In the genomic region with DNA sequence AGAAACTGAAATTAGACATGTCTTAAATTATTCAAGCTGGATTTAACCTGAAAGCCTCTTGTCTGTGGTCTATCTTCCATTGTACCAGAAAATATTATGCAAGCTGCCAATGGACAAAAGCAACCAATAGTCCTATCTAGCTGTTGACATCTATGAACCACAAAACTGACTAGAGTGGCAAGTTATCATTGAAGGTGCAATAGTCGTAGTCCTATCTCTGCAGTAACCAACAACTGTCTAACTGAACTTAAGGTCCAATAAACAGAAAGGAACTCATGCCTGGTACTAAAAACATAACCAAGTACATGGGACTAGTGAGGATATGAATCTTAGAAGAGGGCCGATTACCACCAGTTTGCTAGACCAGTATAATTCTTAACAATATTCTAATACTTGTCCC, we compare ENCODE assay signal across 29 mouse cellular contexts. TPM values are rescaled to one million over a fixed set of nuclear protein-coding genes. Genes with fewer than 3 reads are reported as not detected.
DNase-seq lines count a peak whose midpoint lies in the region; ATAC-seq and TF ChIP-seq lines count a peak whose summit lies in the region.
"Had no signal": no experiment of that assay in that cellular context is flagged by ENCODE, and none has a peak within 500 bp of the region (broad histone marks: within the 10 kb centered on the region; RNA-seq: fewer than 3 reads in every experiment).

No protein-coding gene starts in this region.

- no peaks in the 10 kb centered on the region for H3K27me3 ChIP-seq in liver, embryonic 14.5 days (ENCODE audit: control insufficient read depth, insufficient read depth, low read length)
- no peaks in the 10 kb centered on the region for H3K27me3 ChIP-seq in liver, embryonic 11.5 days (replicated peaks; ENCODE audit: control insufficient read depth, insufficient read depth, low read length)
- H3K27me3 ChIP-seq in midbrain, embryonic 15.5 days (replicated peaks), result no peaks in the 10 kb centered on the region
- H3K27me3 ChIP-seq: CH12.LX; embryonic facial prominence, embryonic 13.5 days; embryonic facial prominence, embryonic 15.5 days; forebrain, embryonic 12.5 days had no signal

- H3K36me3 ChIP-seq in liver, embryonic 14.5 days (replicated peaks; ENCODE audit: control insufficient read depth, insufficient read depth, low read depth), result no peaks in the 10 kb centered on the region
- H3K36me3 ChIP-seq in liver, embryonic 11.5 days (ENCODE audit: control insufficient read depth, insufficient read depth, low read length), result no peaks in the 10 kb centered on the region
- no peaks in the 10 kb centered on the region for H3K36me3 ChIP-seq in midbrain, embryonic 15.5 days (replicated peaks)
- H3K36me3 ChIP-seq: embryonic facial prominence, embryonic 13.5 days; embryonic facial prominence, embryonic 15.5 days; forebrain, embryonic 10.5 days; forebrain, embryonic 12.5 days; G1E had no signal

- ATAC-seq in liver, embryonic 14.5 days (ENCODE audit: insufficient read depth), result peak; percentile 23; the same call in 1 of the 2 replicates
- ATAC-seq in liver, embryonic 11.5 days (replicated peaks; ENCODE audit: low FRiP score), result no peak
- 0 out of 2 replicates have a peak, but pooled peaks have one; percentile 26 for ATAC-seq in megakaryocyte progenitor cell, adult 5-6 weeks (replicated peaks; ENCODE audit: poor library complexity)
- no peak for ATAC-seq in midbrain, embryonic 15.5 days (replicated peaks)
- ATAC-seq: CD4-positive, CD25-positive, alpha-beta regulatory T cell, adult 4 months; forebrain, embryonic 14.5 days; forebrain, embryonic 16.5 days had no signal

- H3K4me1 ChIP-seq in liver, embryonic 14.5 days (replicated peaks; ENCODE audit: control insufficient read depth in 2 of 2, insufficient read depth in 2 of 2, low read length in 1 of 2), result no peaks in the 10 kb centered on the region; a peak in 2 of 4 replicates
- no peaks in the 10 kb centered on the region for H3K4me1 ChIP-seq in liver, embryonic 11.5 days (replicated peaks; ENCODE audit: control insufficient read depth, insufficient read depth, low read length)
- H3K4me1 ChIP-seq in midbrain, embryonic 15.5 days, result no peaks in the 10 kb centered on the region
- H3K4me1 ChIP-seq: embryonic facial prominence, embryonic 13.5 days; embryonic facial prominence, embryonic 15.5 days; forebrain, embryonic 10.5 days; forebrain, embryonic 12.5 days had no signal

- no peak overlapping the region for H3K4me3 ChIP-seq in liver, embryonic 14.5 days (ENCODE audit: insufficient read depth in 1 of 2, low read depth in 2 of 2, low read length in 2 of 2)
- H3K4me3 ChIP-seq in liver, embryonic 11.5 days (ENCODE audit: low read depth, low read length), result no peak overlapping the region
- H3K4me3 ChIP-seq in midbrain, embryonic 15.5 days, result no peak overlapping the region
- H3K4me3 ChIP-seq: embryonic facial prominence, embryonic 13.5 days; embryonic facial prominence, embryonic 15.5 days; erythroblast, embryonic 14.5 days; forebrain, embryonic 10.5 days; forebrain, embryonic 12.5 days had no signal

- no peak for DNase-seq in liver, embryonic 14.5 days (ENCODE audit: low read depth in 3 of 3, low spot score in 3 of 3)
- no peak for DNase-seq in liver, embryonic 11.5 days (ENCODE audit: low spot score)
- DNase-seq in B cell, adult 2 months, result no peak
- DNase-seq: adrenal gland, adult 2 months; adrenal gland, postnatal 10 days; adrenal gland, postnatal 25 days; cerebellum, adult 11 months; cerebellum, adult 18-20 months; cerebellum, adult 8-10 months; cerebellum, adult 9-11 months; cerebellum, postnatal 14 days; cerebellum, postnatal 36 days; embryo, embryonic 11 days had no signal

- H3K9ac ChIP-seq in liver, embryonic 14.5 days (replicated peaks), result no peak overlapping the region
- H3K9ac ChIP-seq in liver, embryonic 11.5 days (ENCODE audit: low read depth, low read length), result no peak overlapping the region
- H3K9ac ChIP-seq in midbrain, embryonic 15.5 days, result no peak overlapping the region
- H3K9ac ChIP-seq: embryonic facial prominence, embryonic 13.5 days; embryonic facial prominence, embryonic 15.5 days; forebrain, embryonic 12.5 days had no signal

- H3K9me3 ChIP-seq in liver, embryonic 14.5 days (ENCODE audit: control insufficient read depth, low read length), result no peaks in the 10 kb centered on the region
- no peaks in the 10 kb centered on the region for H3K9me3 ChIP-seq in liver, embryonic 11.5 days (ENCODE audit: control insufficient read depth, low read length)
- no peaks in the 10 kb centered on the region for H3K9me3 ChIP-seq in midbrain, embryonic 15.5 days
- H3K9me3 ChIP-seq: embryonic facial prominence, embryonic 13.5 days; embryonic facial prominence, embryonic 15.5 days; forebrain, embryonic 10.5 days; forebrain, embryonic 12.5 days; G1E had no signal

- TF ChIP-seq EP300 in liver, embryonic 14.5 days (IDR thresholded peaks at IDR 0.05; ENCODE audit: low read depth), result no peak

- H3K4me2 ChIP-seq in liver, embryonic 14.5 days (ENCODE audit: low read depth), result no peak overlapping the region
- H3K4me2 ChIP-seq in liver, embryonic 11.5 days, result no peak overlapping the region
- no peak overlapping the region for H3K4me2 ChIP-seq in midbrain, embryonic 15.5 days
- H3K4me2 ChIP-seq: embryonic facial prominence, embryonic 13.5 days; embryonic facial prominence, embryonic 15.5 days; forebrain, embryonic 12.5 days had no signal

- TF ChIP-seq CTCF in liver, embryonic 14.5 days (IDR thresholded peaks at IDR 0.05; ENCODE audit: low read depth), result no peak

- H3K27ac ChIP-seq in liver, embryonic 14.5 days, result no peak overlapping the region
- no peak overlapping the region for H3K27ac ChIP-seq in liver, embryonic 11.5 days (ENCODE audit: low read depth, low read length)
- H3K27ac ChIP-seq in midbrain, embryonic 15.5 days, result no peak overlapping the region
- H3K27ac ChIP-seq: embryonic facial prominence, embryonic 13.5 days; embryonic facial prominence, embryonic 15.5 days; forebrain, embryonic 10.5 days; forebrain, embryonic 12.5 days had no signal

- 42% methylated on average over 2 of the region's 2 CpGs for WGBS in liver, embryonic 14.5 days (ENCODE audit: insufficient replicate concordance)
- 64% methylated on average over 2 of the region's 2 CpGs for WGBS in liver, embryonic 11.5 days
- WGBS in midbrain, embryonic 15.5 days, result 92% methylated on average over 2 of the region's 2 CpGs

RNA-seq across cellular contexts. Expression of a gene that starts 4.0 kb away (rescaled TPM):
- 0.27 and 0.31 TPM in 2 replicates for polyA plus RNA-seq in liver, embryonic 14.5 days (2012; rRNA removed)
- 0.05 and 0.11 TPM in 2 replicates for polyA plus RNA-seq in liver, embryonic 14.5 days (2014; fragmentation: Nextera tagmentation; extraction: Ambion mirVana)
- 0.07 TPM in 1 of 2 replicates, not detected in the other for polyA plus RNA-seq in liver, embryonic 11.5 days (2014; fragmentation: Nextera tagmentation; extraction: Ambion mirVana)
- total RNA-seq in megakaryocyte progenitor cell, adult 5-6 weeks (2015), result 0.10 TPM in 1 of 2 replicates, not detected in the other
- total RNA-seq in megakaryocyte progenitor cell, adult 5-6 weeks (2017), result not detected in 2 replicates
- polyA plus RNA-seq in midbrain, embryonic 15.5 days (2015; fragmentation: Nextera tagmentation; extraction: Ambion mirVana), result not detected in 2 replicates
- total RNA-seq: adrenal gland, adult 2 months; adrenal gland, postnatal 10 days; adrenal gland, postnatal 25 days; CH12.LX; common myeloid progenitor, adult 5-6 weeks had no signal
- polyA plus RNA-seq: adrenal gland, adult 2 months; brain, embryonic 14.5 days; CD4-positive, CD25-positive, alpha-beta regulatory T cell, adult 4 months; embryonic facial prominence, embryonic 11.5 days; embryonic facial prominence, embryonic 13.5 days; embryonic facial prominence, embryonic 15.5 days; erythroblast, embryonic 14.5 days; forebrain, embryonic 10.5 days; forebrain, embryonic 12.5 days; forebrain, embryonic 14.5 days; forebrain, embryonic 16.5 days; G1E had no signal

RNA-seq across cellular contexts. Expression of a gene that starts 7.7 kb away (rescaled TPM):
- not detected in 2 replicates for polyA plus RNA-seq in liver, embryonic 14.5 days (2012; rRNA removed)
- not detected in 2 replicates for polyA plus RNA-seq in liver, embryonic 14.5 days (2014; fragmentation: Nextera tagmentation; extraction: Ambion mirVana)
- polyA plus RNA-seq in liver, embryonic 11.5 days (2014; fragmentation: Nextera tagmentation; extraction: Ambion mirVana), result not detected in 2 replicates
- not detected in 2 replicates for total RNA-seq in megakaryocyte progenitor cell, adult 5-6 weeks (2015)
- not detected in 2 replicates for total RNA-seq in megakaryocyte progenitor cell, adult 5-6 weeks (2017)
- polyA plus RNA-seq in midbrain, embryonic 15.5 days (2015; fragmentation: Nextera tagmentation; extraction: Ambion mirVana), result not detected in 2 replicates
- total RNA-seq: adrenal gland, adult 2 months; adrenal gland, postnatal 10 days; adrenal gland, postnatal 25 days; adrenal gland, postnatal 4 days; CH12.LX; common myeloid progenitor, adult 5-6 weeks; G1E had no signal
- polyA plus RNA-seq: adrenal gland, adult 2 months; brain, embryonic 14.5 days; CD4-positive, CD25-positive, alpha-beta regulatory T cell, adult 4 months; embryonic facial prominence, embryonic 11.5 days; embryonic facial prominence, embryonic 13.5 days; embryonic facial prominence, embryonic 15.5 days; erythroblast, embryonic 14.5 days; forebrain, embryonic 10.5 days; forebrain, embryonic 12.5 days; forebrain, embryonic 14.5 days; forebrain, embryonic 16.5 days; G1E had no signal

RNA-seq across cellular contexts. Expression of a gene that starts 27.6 kb away (rescaled TPM):
- polyA plus RNA-seq in liver, embryonic 14.5 days (2012; rRNA removed), result 236 and 313 TPM in 2 replicates
- polyA plus RNA-seq in liver, embryonic 14.5 days (2014; fragmentation: Nextera tagmentation; extraction: Ambion mirVana), result 221 and 240 TPM in 2 replicates
- polyA plus RNA-seq in liver, embryonic 11.5 days (2014; fragmentation: Nextera tagmentation; extraction: Ambion mirVana), result 150 and 153 TPM in 2 replicates
- 15.2 and 34.6 TPM in 2 replicates for total RNA-seq in megakaryocyte progenitor cell, adult 5-6 weeks (2015)
- total RNA-seq in megakaryocyte progenitor cell, adult 5-6 weeks (2017), result 4.7 and 9.3 TPM in 2 replicates
- polyA plus RNA-seq in midbrain, embryonic 15.5 days (2015; fragmentation: Nextera tagmentation; extraction: Ambion mirVana), result 0.21 and 0.75 TPM in 2 replicates
- total RNA-seq: adrenal gland, postnatal 25 days; CH12.LX had no signal
- polyA plus RNA-seq: adrenal gland, adult 2 months; CD4-positive, CD25-positive, alpha-beta regulatory T cell, adult 4 months had no signal

RNA-seq across cellular contexts. Expression of a gene that starts 40.3 kb away (rescaled TPM):
- polyA plus RNA-seq in liver, embryonic 14.5 days (2012; rRNA removed), result 0.03 and 0.08 TPM in 2 replicates
- polyA plus RNA-seq in liver, embryonic 14.5 days (2014; fragmentation: Nextera tagmentation; extraction: Ambion mirVana), result not detected in 2 replicates
- 0.07 and 0.27 TPM in 2 replicates for polyA plus RNA-seq in liver, embryonic 11.5 days (2014; fragmentation: Nextera tagmentation; extraction: Ambion mirVana)
- not detected in 2 replicates for total RNA-seq in megakaryocyte progenitor cell, adult 5-6 weeks (2015)
- not detected in 2 replicates for total RNA-seq in megakaryocyte progenitor cell, adult 5-6 weeks (2017)
- polyA plus RNA-seq in midbrain, embryonic 15.5 days (2015; fragmentation: Nextera tagmentation; extraction: Ambion mirVana), result 0.89 and 1.3 TPM in 2 replicates
- total RNA-seq: adrenal gland, adult 2 months; adrenal gland, postnatal 10 days; adrenal gland, postnatal 25 days; CH12.LX; common myeloid progenitor, adult 5-6 weeks had no signal
- polyA plus RNA-seq: adrenal gland, adult 2 months; G1E had no signal

Comparison
In these comparisons a context has a peak if more than half of its experiments do, and no peak if none do; other contexts are left out.
1. ATAC-seq: peak in liver, embryonic 14.5 days (single experiment) and megakaryocyte progenitor cell, adult 5-6 weeks (single experiment); none in liver, embryonic 11.5 days (single experiment) and midbrain, embryonic 15.5 days (single experiment).
2. RNA of a gene that starts 27.6 kb away (polyA plus RNA-seq): 221 to 313 TPM in liver, embryonic 14.5 days and 150 to 153 TPM in liver, embryonic 11.5 days; 0.21 to 0.75 TPM in midbrain, embryonic 15.5 days; every median in the first group is over 10 times any median in the second.